Mouse (Mus musculus): ENCODE data around the gene Mgat4b. TPM values are rescaled to one million over a fixed set of nuclear protein-coding genes. Genes with fewer than 3 reads are reported as not detected.

The Mgat4b gene
- total RNA-seq, 2 experiments from 2014 or later: 66.4 to 76.3 TPM

DNA sequence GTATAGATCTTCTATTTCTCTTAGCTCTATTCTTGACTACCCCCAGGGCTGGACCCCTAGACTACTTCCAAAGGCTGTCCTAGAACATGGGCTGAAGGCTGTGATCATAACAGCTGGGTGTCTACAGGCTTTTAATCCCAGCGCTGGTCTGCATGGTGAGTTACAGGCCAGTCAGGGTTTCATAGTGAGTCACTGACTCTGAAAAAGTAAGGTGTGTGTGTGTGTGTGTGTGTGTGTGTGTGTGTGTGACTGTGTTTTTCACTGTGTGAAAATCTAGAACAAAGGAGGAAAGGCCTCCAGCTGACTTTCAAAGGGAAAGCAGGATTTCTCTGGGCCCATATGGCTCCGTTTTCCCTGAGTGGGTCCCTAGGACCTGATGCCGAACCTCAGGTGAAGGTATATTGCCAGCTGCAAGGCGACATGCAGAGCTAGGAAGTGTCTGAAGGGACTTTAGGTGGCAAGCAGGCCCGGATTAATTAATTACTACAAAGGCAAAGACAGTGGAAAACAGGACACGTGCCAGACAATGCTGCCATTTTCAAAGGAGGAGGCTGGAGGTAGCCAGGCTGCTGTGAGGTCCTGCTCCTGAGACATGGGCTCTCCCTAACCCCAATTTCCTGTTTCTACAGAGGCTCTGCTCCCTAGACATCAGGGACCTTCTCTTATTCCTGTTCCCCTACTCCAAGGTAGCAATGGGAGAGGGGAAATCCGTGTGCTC, 12.0 kb downstream of the Mgat4b start:
- no peak for DNase-seq (ENCODE audit: low spot score in 2 of 2)
- intact Hi-C loops (cut with DNase I): no loop called here

DNA sequence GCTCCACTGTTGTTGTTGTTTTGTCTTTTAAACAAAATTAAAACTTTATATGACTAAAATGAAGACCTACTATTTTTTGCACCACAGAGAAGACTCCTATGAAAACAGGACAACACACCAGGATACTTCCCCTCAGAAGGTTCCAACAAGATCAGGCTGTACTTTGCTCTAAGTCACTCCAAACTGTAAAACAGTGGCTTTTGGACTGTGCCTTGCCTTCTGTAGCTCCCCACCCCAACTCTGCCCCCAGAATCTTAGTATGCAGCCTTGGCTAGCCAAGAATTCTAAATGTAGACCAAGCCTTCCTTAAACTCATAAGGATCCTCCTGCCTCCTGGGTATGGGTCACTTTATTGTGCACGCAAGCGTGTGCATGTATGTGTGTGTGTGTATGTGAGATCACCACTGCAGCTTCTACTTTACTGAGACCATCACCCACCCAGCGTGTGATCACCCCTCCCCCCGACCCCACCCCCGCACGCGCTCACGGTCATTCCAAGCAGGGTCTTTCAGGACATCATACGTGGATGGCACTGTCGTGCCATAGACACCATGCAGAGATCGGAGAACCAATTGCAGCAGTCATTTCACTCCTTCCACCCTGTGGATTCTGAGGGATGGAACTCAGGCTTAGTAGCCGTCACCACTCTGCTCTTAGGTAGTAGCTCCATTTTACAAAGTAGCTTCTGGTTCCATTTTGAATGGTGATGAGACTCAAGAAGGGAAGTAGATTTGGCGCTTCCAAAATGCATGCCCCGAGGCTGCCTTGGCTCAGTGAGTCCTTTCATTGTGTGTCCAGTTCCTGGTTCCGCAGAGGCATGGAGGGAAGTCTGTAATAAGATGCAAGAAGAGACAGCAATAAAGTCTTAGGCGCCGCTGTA, 13.3 kb downstream of the Mgat4b start:
- intact Hi-C loops (cut with DNase I): loop anchor here (2.0 kb wide), 1 partner anchor 13 kb away; the partner anchor contains the start of genes Mgat4b and Sqstm1
- peak in 1 of 2 experiments; percentile 37 for DNase-seq (ENCODE audit: low spot score in 2 of 2)

DNA sequence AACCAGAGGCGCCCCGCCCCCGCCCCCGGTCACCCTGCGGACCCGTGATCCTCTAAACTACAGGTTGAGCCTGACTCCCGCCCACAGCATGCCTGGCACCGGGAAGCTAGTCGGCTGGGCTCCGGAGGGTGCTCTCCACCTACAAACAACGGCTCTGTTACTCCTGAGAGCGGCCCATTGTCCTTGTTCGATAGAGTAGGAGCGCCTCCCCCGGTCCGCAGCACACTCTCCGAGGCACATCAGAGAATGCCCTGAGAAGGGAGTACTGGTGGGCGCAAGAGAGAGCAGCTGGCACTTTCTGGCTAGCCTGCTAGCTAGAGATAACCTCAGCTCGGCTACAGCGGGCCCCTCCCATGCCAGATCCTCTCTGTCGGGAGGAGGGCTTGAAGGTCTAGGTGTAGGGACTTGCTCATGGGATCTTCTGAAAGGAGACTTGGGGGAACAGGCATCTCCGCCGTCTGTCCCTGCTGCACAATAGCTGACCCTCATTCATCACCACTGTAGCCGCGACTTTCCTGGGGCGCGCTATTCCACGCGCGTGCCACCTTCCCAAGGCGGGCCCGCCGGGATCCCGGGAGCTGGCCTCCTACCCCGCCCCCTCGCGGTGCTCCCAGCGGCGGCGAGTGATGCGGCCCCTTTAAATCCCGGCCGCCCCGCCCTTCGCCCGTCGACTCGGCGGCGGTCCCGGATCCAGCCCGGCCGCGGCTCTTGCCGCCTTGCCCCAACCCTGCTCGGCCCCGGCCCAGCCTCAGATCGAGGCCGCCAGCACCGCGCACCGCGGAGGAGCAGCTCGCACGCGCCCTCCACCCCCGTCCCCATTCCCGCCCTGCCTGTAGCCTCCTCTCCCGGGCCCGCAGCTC, 14.2 kb downstream of the Mgat4b start:
- intact Hi-C loops (cut with DNase I): loop anchor here (2.0 kb wide), 1 partner anchor 14 kb away; the partner anchor contains the start of genes Mgat4b and Sqstm1
- peak; percentile 82 to 85 for DNase-seq (ENCODE audit: low spot score in 2 of 2)

DNA sequence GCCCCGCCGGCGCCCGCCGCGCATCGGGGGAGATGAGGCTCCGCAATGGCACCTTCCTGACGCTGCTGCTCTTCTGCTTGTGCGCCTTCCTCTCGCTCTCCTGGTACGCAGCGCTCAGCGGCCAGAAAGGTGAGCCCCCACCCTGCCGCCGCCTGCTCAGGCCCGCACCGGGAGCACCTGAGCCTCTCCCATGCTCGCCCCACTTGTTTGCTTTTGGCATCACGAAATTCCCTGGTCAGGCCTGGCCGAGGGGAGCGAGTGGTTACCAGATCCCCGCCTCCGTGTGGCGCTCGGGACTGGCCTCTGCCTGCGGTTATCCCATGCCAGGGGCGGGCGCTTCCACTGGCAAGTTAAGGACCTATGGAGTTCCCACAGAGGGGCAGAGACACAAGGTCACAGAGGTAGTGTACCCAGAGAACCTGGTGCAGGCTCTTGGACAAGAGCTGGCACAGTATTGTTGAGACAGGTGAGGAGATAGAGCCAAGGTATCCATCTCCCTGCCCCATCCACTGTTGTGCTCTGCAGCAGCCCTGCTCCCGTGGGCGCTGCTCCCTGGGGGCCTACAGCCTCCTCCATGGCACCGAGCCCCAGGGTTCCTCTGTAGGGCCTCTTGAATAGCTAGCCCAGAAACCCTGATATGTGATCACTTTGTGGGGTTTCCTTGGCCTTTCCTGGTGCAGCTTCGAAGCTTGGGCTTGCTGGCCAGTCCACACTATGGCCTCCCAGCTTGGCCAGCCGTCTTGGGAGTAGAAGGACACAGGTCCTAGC, 15.1 kb downstream of the Mgat4b start:
- peak in 1 of 2 experiments; percentile 41 for DNase-seq (ENCODE audit: low spot score in 2 of 2)
- intact Hi-C loops (cut with DNase I): loop anchor here (2.0 kb wide), 1 partner anchor 15 kb away; the partner anchor contains the start of genes Mgat4b and Sqstm1

DNA sequence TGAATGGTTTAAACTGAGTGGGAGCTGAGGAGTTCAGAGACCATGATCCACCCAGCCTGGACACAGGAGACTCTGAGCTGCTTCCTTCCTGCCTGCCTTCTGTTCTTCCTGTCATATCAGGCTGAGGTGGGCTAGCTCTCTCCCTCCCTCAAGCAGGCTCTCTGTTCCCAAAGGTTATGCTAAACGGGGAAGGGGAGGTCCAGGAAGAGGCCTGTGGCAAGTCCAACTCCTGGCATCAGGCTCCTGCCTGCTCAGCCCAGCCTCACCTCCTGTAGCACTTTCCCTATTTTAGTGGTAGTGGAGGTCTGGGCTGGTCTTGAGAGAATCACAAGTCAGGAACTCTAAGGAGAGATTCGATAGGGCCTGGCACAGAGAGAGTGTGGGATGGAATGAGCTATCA, 15.7 kb downstream of the Mgat4b start:
- intact Hi-C loops (cut with DNase I): no loop called here
- no peak for DNase-seq (ENCODE audit: low spot score in 2 of 2)

DNA sequence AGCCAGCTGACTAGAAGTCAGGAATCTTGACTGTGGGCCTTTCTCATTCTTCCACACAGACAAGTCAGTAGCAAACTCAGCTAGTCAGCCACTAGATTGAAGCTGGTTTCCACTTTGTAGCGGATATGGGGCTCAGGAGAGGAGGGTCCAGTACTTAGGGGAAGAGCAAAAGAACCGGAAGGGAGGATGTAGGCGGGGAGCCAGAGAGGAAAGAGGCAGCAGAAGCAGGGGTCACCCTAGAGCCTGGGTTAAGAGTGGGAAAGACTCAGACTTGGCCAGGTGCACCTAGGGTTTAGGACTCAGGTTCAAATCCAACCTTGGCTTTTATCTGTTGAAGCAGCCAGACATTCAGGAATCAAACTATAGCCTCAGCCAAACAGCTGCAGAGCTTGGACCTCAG, 16.5 kb downstream of the Mgat4b start:
- DNase-seq (ENCODE audit: low spot score in 2 of 2): no peak
- intact Hi-C loops (cut with DNase I): no loop called here

DNA sequence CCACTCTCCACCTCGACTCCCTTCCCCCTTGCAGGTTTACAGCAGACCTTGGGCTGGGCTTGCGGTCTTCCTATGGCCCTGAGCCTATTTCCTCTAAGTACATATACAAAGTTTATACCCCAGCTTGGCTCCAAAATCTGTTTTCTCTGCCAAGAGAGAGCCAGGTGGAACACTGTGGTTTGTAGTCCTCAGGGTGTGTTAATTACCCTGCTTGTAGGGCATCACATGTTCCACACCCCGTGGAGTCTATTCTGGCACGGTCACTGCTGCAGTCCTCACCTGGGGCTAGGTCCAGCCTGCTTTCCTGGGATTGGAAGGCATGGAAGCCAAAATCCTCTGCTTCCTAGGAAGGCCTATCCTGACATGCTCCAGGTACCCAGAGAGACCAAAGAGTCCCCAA, 17.0 kb downstream of the Mgat4b start:
- no peak for DNase-seq (ENCODE audit: low spot score in 2 of 2)
- intact Hi-C loops (cut with DNase I): no loop called here

DNA sequence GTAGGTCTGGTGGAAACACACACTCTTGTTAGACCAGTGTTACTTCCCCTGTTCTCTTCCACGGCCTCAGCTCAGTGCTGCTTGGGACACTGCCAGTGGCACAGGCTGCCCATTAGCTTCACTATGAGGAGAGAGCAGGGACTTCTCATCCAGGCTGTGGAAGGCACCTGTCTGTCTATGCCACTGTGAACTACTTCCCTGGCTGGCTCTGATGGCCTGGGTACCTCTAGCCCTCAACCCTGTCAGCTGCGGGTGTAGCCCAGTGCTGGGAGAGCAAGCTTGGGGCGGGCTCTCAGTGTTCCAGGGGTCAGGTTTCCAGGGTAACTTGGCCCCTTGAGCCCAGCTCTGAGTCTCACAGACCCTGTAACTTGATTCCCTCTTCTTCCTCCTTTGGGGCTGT, 18.1 kb downstream of the Mgat4b start:
- DNase-seq (ENCODE audit: low spot score in 2 of 2): no peak
- intact Hi-C loops (cut with DNase I): no loop called here

DNA sequence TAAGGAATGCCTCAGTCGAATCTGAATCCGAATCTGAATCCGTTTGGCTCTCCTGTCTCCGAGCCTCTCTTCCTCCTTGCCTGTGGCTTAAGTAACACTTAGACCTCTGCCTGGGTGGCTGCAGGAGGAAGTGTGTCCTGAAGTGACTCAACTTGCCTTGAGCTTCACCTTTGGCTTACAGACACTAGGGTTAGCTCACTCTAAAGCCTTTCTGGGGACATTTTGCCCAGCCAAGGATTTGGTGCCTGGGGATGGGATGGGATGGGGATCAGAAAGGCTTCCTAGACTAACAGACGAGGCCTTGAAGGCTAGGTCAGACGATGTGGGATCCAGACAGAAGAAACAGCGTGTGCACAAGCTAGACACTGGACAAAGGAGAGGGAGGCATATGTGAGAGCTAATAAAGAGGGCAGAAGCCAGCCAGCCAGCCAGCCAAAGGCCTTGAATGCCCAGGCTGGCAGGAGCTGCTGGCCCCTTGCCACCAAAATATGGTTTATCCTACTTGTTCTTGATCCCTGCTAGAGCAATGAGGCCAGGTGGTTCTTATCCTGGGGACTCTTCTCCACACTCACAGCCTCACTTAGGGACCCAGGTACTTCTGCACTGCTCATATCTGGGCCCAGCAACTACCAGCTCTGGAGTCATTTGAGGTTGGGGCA, 18.7 kb downstream of the Mgat4b start:
- intact Hi-C loops (cut with DNase I): no loop called here
- DNase-seq (ENCODE audit: low spot score in 2 of 2): no peak

DNA sequence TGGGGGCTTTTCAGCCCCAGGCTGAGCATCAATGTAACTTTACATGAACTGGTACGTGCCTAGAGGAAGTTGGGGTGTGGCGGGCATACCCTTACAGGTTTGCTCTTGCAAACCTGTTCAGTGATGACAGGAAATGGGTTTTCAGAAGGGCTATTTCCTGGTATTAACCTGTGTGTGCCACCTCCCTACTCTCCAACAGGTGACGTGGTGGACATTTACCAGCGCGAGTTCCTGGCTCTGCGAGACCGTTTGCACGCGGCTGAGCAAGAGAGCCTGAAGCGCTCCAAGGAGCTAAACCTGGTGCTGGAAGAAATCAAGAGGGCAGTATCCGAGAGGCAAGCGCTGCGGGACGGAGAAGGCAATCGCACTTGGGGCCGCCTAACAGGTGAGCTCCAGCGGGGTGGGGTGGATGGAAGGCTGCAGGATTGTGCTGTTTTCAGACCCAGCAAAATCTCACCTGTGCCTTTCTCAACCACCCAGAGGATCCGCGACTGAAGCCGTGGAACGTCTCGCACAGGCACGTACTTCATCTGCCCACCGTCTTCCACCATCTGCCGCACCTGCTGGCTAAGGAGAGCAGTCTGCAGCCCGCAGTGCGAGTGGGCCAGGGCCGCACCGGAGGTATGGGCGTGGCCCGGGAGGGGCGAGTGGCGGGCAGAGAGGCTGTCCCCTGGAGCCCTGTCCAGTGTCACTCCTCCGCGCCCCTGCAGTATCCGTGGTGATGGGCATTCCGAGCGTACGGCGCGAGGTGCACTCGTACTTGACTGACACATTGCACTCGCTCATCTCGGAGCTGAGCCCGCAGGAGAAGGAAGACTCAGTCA, 20.0 kb downstream of the Mgat4b start:
- intact Hi-C loops (cut with DNase I): no loop called here
- DNase-seq (ENCODE audit: low spot score in 2 of 2): no peak

DNA sequence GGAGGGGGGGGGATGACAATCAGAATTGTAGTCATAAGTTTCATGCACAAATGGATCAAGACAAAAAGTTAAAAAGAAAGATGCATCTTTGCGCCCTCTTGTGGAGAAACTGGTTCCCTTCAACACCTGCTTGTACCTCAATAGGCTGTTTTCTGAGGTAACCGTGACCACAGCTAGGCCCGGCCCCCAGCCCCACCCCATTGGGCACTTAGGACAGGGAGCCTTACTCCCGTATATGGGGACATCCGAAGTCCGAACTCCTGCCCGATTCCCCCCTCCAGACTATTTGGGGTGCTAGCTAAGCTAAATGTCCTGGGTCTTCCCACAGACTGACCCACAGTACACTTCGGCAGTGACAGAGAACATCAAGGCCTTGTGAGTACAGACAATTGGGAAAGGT, 20.7 kb downstream of the Mgat4b start:
- intact Hi-C loops (cut with DNase I): no loop called here
- DNase-seq (ENCODE audit: low spot score in 2 of 2): peak in 1 of 2 experiments; percentile 80

DNA sequence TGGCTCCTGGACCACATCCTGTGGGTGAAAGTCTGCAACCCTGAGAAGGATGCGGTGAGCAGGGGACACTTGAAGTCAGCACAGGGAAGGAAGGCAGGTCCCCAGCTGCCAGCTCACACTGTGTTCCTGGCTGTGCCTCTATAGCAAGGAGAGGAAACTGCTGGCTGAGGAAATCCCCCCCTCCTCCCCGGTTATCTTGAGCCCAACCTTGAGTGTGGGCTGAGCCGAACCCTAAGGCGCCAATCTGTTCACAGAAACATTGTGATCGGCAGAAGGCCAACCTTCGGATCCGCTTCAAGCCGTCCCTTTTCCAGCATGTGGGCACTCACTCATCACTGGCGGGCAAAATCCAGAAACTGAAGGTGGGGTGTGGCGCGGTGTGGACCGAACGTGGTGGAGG, 22.3 kb downstream of the Mgat4b start:
- peak in 1 of 2 experiments; percentile 84 for DNase-seq (ENCODE audit: low spot score in 2 of 2)
- intact Hi-C loops (cut with DNase I): no loop called here

DNA sequence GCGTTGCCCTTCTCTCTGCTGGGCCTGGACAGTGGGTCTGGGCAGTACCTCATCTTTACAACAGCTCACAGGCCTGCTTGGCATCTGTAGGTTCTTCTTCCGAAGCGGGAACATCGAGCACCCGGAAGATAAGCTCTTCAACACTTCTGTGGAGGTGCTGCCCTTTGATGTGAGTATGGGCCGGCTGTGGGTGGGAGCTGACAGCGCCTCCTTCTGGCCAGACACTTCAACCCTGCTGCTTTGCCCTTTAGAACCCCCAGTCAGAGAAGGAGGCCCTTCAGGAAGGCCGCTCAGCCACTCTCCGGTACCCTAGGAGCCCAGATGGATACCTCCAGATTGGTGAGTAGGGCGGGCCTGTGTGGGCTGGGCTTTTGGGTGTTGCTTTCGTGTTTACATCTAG, 23.3 kb downstream of the Mgat4b start:
- DNase-seq (ENCODE audit: low spot score in 2 of 2): no peak
- intact Hi-C loops (cut with DNase I): no loop called here

DNA sequence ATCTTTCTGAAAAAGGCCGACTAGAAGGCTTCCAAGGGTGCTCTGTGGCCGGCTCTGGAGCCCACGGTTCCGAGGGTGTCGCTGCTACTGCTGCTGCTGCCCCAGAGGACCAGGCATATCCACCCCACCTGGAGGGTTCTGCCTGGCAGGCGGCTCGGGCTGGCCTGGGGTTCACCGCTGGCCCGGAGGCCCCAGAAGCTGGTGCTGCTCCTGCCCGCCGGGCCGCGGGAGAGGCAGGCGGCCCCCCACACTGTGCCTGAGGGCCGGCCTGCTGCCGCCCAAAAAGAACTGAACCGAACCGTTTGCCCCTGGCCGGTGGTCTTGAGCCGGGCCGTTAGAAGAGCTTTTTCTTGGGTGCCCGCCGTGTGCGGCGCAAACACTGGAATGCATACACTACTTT, 23.9 kb downstream of the Mgat4b start:
- intact Hi-C loops (cut with DNase I): loop anchor here (5.0 kb wide), 1 partner anchor 128 kb away; no protein-coding TSS in a partner anchor

DNA sequence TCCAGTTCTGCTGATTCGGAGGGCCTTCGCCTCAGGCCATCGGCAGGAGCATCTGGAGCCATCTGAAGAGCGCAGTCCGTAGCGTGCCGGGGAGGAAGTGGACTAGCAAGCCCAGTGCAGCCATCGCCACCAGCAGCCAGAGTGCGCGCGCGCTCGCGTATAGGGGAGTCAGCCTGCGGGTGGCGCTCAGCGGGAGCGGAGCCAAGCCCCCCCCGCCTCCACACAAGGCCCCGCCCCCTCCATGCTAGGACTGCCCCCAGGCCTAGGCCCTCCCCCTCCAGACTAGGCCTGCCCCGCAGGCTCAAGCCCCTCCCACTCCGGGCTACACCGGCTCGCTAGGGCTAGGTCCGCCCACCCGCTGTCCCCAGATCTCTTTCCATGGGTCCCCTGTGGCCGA, 25.8 kb downstream of the Mgat4b start:
- intact Hi-C loops (cut with DNase I): loop anchor here (1.0 to 5.0 kb wide), 2 partner anchors 54 to 126 kb away; no protein-coding TSS in a partner anchor
- peak; percentile 77 to 82 for DNase-seq (ENCODE audit: low spot score in 2 of 2)

More for the DNA sequence above, 23.9 kb downstream of the Mgat4b start:
- no peak for DNase-seq (ENCODE audit: low spot score in 2 of 2)

DNA sequence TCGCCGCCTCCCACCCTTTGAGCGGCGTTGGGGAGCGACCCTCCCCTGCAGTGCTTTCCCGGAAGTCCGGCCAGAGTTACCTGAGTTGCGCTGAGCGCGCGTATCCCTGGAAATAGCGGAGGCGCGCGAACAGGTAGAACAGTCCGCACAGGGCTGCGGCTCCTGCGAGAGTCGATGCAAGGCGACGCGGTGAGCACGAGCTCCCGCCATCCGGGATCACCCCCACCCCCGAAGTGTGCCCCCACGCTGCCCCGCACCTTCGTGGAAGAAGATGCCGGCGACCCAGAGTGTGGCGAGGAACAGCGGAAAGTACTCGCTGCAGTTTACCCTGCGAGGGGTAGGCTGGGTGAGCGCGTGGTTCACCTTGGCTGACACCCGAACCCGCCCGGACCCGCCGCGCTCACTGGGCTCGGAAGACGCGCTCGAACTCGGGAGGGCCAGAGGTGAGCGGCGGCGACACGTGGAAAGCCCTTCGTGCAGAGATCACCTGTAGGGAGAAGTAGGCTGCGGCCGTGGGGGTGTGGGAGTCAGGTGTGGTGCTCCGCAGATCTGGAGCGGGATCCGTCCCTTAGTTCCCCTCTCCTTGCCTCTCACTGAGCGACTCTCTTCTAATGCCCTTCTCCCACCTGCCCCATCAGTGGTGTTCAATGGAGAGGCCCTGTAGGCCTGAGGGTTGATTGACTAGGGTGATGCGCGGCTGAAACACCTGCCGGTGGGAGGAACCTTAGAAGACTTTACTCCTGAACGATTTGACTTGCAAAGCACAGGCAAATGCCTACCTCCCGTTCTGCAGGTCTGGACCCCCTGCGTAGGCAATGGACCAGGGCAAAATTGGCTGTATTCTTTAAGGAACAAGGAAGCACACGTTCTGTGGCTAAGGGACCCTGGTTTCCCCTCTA, 26.5 kb downstream of the Mgat4b start:
- DNase-seq (ENCODE audit: low spot score in 2 of 2): no peak
- intact Hi-C loops (cut with DNase I): loop anchor here (1.0 to 5.0 kb wide), 2 partner anchors 53 to 125 kb away; no protein-coding TSS in a partner anchor

Measured in left cerebral cortex, postnatal 25 days (tissue).